Mouse (Mus musculus) forebrain, postnatal 0 days (tissue): ENCODE measurements around the gene Socs7. TPM values are rescaled to one million over a fixed set of nuclear protein-coding genes. Genes with fewer than 3 reads are reported as not detected.

Experiments
- ATAC-seq: fragments of 200-750 bp; cut with Nextera tagmentation; 2 replicates; pipeline ENCODE4 v1.8.0; 2017; ENCODE audit warnings: mild to moderate bottlenecking, moderate library complexity
- DNase-seq: peaks from one replicate; pipeline ENCODE4 v3.0.0-alpha.2; 2015
- H3K27ac ChIP-seq: fragments of 300-500 bp; sonication (generic); 2 replicates; pipeline ENCODE4 v1.5.1; 2014; ENCODE audit warnings: low read depth, mild to moderate bottlenecking, antibody characterized with exemption, low read length, moderate library complexity, mixed read lengths
- H3K27me3 ChIP-seq: fragments of 300-500 bp; sonication (generic); 2 replicates; pipeline ENCODE4 v1.6.1; 2014; ENCODE audit warnings: mild to moderate bottlenecking, low read length, mixed read lengths; ENCODE audit not compliant: insufficient read depth
- H3K36me3 ChIP-seq: fragments of 300-500 bp; sonication (generic); 2 replicates; pipeline ENCODE4 v1.6.1; 2014; ENCODE audit warnings: mild to moderate bottlenecking, moderate library complexity; ENCODE audit not compliant: insufficient read depth
- H3K4me1 ChIP-seq: fragments of 300-500 bp; sonication (generic); 2 replicates; pipeline ENCODE4 v1.6.1; 2014; ENCODE audit warnings: antibody characterized with exemption; ENCODE audit not compliant: insufficient read depth
- H3K4me2 ChIP-seq: fragments of 300-500 bp; sonication (generic); 2 replicates; pipeline ENCODE4 v1.6.1; 2014; ENCODE audit warnings: low read depth, mild to moderate bottlenecking, moderate library complexity
- H3K4me3 ChIP-seq: fragments of 300-500 bp; sonication (generic); 2 replicates; pipeline ENCODE4 v1.5.1; 2014; ENCODE audit warnings: low read depth, low read length, mixed read lengths
- H3K9ac ChIP-seq: fragments of 300-500 bp; sonication (generic); 2 replicates; pipeline ENCODE4 v1.6.1; 2014; ENCODE audit warnings: mild to moderate bottlenecking
- H3K9me3 ChIP-seq: fragments of 300-500 bp; sonication (generic); 2 replicates; pipeline ENCODE4 v1.6.1; 2016; ENCODE audit warnings: low read length
- CTCF ChIP-seq: sonication (generic); IDR thresholded peaks from 2 replicates; pipeline ENCODE4 v1.5.1; 2016; ENCODE audit warnings: antibody characterized with exemption, control low read depth, low read depth
- WGBS: fragments of 180-500 bp; shearing (Covaris S2); extraction: QIAGEN DNeasy Blood & Tissue Kit; methylation state at CpG from one replicate; pipeline ENCODE4 v1.1.7; 2014; 5-methylcytosine and 5-hydroxymethylcytosine counted together
- polyA plus RNA-seq: library from polyadenylated mRNA; unstranded; fragments of >200 nt; fragmentation: Nextera tagmentation; extraction: Ambion mirVana; gene quantifications from 2 replicates; pipeline ENCODE4 v1.2.1, GENCODE M21; 2015
- total RNA-seq: library from RNA; depleted of rRNA; stranded (reverse); fragments of >200 nt; gene quantifications from 2 replicates; pipeline ENCODE4 v1.2.3, GENCODE M21; 2014

Gene Socs7
- total and polyA plus RNA-seq, 2 experiments from 2014 or later, result 6.4 to 64.3 TPM

GRCm38 (mm10) chr11:97370329-97371091 is 8.2 kb downstream of the Socs7 start:
- peak; percentile 27; the same call in 1 of the 2 replicates for ATAC-seq
- Histone ChIP-seq H3K4me1 (peaks cover 14% of the 10 kb centered on the region), H3K27me3 (no peaks in the 10 kb centered on the region), H3K36me3 (peaks cover 13% of the 10 kb centered on the region), H3K9ac (no peak overlapping the region), H3K4me2 (no peak overlapping the region), H3K4me3 (no peak overlapping the region), H3K27ac (no peak overlapping the region), H3K9me3 (no peaks in the 10 kb centered on the region)
- no peak for TF ChIP-seq CTCF
- 44% methylated on average over 7 of the region's 7 CpGs for WGBS
- DNase-seq, result peak; percentile 58

GRCm38 (mm10) chr11:97372159-97372864 is 10.0 kb downstream of the Socs7 start:
- Histone ChIP-seq H3K9ac (no peak overlapping the region), H3K4me3 (no peak overlapping the region), H3K27me3 (no peaks in the 10 kb centered on the region), H3K27ac (no peak overlapping the region), H3K9me3 (no peaks in the 10 kb centered on the region), H3K4me1 (peaks cover 10% of the 10 kb centered on the region; the same call in 1 of the 2 replicates), H3K36me3 (peaks cover 17% of the 10 kb centered on the region), H3K4me2 (no peak overlapping the region)
- 81% methylated on average over 6 of the region's 6 CpGs for WGBS
- DNase-seq, result no peak
- no peak for ATAC-seq
- no peak for TF ChIP-seq CTCF

DNA sequence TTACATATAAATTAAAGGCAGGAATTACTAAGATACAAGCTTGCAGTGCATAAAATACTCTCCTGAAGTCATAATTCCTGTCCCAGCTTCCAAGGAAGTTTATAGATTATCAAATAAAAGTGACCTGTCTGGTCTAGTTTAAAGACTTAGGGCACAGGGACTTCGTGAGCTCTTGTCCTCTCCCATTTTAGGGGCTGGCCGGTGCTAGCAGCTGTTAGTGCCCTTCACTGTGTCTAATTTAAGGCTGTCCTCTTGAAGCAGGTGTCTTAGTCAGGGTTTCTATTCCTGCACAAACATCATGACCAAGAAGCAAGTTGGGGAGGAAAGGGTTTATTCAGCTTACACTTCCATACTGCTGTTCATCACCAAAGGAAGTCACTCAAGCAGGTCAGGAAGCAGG is 11.1 kb downstream of the Socs7 start:
- ATAC-seq (no peak), DNase-seq (no peak)
- Histone ChIP-seq H3K4me1 (0 out of 2 replicates have a peak, but pooled peaks cover 7% of the 10 kb centered on the region), H3K4me2 (no peak overlapping the region), H3K36me3 (peaks cover 27% of the 10 kb centered on the region), H3K9ac (no peak overlapping the region), H3K27ac (no peak overlapping the region), H3K27me3 (no peaks in the 10 kb centered on the region), H3K9me3 (no peaks in the 10 kb centered on the region), H3K4me3 (no peak overlapping the region)
- no peak for TF ChIP-seq CTCF
- whole genome bisulfite sequencing, result 90% methylated on average over 2 of the region's 2 CpGs

- H3K4me3 ChIP-seq, result no peak overlapping the region
- no peak overlapping the region for H3K27ac ChIP-seq
- TF ChIP-seq CTCF, result no peak
- H3K9ac ChIP-seq, result no peak overlapping the region
- DNase-seq (no peak), ATAC-seq (no peak)
- WGBS, result 85% methylated on average over 3 of the region's 3 CpGs
- H3K27me3 ChIP-seq, result no peaks in the 10 kb centered on the region
- H3K4me1 ChIP-seq, result no peaks in the 10 kb centered on the region
- no peaks in the 10 kb centered on the region for H3K9me3 ChIP-seq
- no peak overlapping the region for H3K4me2 ChIP-seq
- peaks cover 54% of the 10 kb centered on the region for H3K36me3 ChIP-seq
These were observed 17.7 kb downstream of the Socs7 start for GRCm38 (mm10) chr11:97380036-97380435.

DNA sequence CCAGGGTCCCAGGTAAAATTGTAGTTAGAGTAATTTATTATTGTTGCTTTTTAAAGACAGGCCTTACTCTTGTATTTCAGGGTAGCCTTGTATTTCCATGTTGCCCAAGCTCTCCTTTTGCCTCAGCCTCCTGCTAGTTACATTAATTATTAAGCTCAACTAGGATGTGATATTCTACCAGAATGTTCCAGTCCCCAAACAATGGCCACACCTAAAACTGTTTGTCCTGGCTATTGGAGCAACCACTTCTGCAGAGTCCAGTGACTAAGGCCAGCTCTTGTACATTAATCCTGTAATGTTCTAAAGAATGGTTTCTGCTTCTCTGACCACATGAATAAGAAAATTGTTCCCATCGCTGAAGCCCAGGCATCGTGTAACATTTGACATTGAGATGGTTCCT is 20.7 kb downstream of the Socs7 start:
- H3K4me1 ChIP-seq, result no peaks in the 10 kb centered on the region
- H3K4me3 ChIP-seq, result no peak overlapping the region
- 92% methylated on average over 2 of the region's 2 CpGs for WGBS
- H3K9me3 ChIP-seq, result no peaks in the 10 kb centered on the region
- DNase-seq, result no peak
- no peak overlapping the region for H3K9ac ChIP-seq
- no peak overlapping the region for H3K4me2 ChIP-seq
- no peak for TF ChIP-seq CTCF
- H3K27ac ChIP-seq, result no peak overlapping the region
- no peak for ATAC-seq
- no peaks in the 10 kb centered on the region for H3K27me3 ChIP-seq
- H3K36me3 ChIP-seq, result peaks cover 51% of the 10 kb centered on the region

GRCm38 (mm10) chr11:97383764-97384163 is 21.4 kb downstream of the Socs7 start:
- H3K4me3 ChIP-seq, result no peak overlapping the region
- peaks cover 49% of the 10 kb centered on the region for H3K36me3 ChIP-seq
- no peak overlapping the region for H3K27ac ChIP-seq
- 41% methylated on average over 2 of the region's 2 CpGs for WGBS
- H3K9ac ChIP-seq, result no peak overlapping the region
- no peak for ATAC-seq
- no peaks in the 10 kb centered on the region for H3K4me1 ChIP-seq
- H3K9me3 ChIP-seq, result no peaks in the 10 kb centered on the region
- no peaks in the 10 kb centered on the region for H3K27me3 ChIP-seq
- no peak for TF ChIP-seq CTCF
- no peak overlapping the region for H3K4me2 ChIP-seq
- DNase-seq, result no peak

- no peak for TF ChIP-seq CTCF
- Histone ChIP-seq H3K4me2 (no peak overlapping the region), H3K27me3 (no peaks in the 10 kb centered on the region), H3K4me1 (no peaks in the 10 kb centered on the region), H3K36me3 (peaks cover 71% of the 10 kb centered on the region), H3K9me3 (no peaks in the 10 kb centered on the region), H3K27ac (no peak overlapping the region), H3K9ac (no peak overlapping the region), H3K4me3 (no peak overlapping the region)
- ATAC-seq (no peak), DNase-seq (no peak)
- WGBS, result 93% methylated on average over 2 of the region's 2 CpGs
These were observed 25.5 kb downstream of the Socs7 start for GRCm38 (mm10) chr11:97387811-97388210.
